Mouse (Mus musculus) CH12.LX (cell line): ENCODE results near the gene Glyctk. TPM values are rescaled to one million over a fixed set of nuclear protein-coding genes. Genes with fewer than 3 reads are reported as not detected.

Source experiments
- DNase-seq: peaks from one replicate; pipeline ENCODE4 v3.0.0-alpha.2; 2013; ENCODE audit errors: extremely low read depth
- H3K27ac ChIP-seq: 2 replicates; pipeline ENCODE4 v1.5.1; 2012; ENCODE audit warnings: low read depth, mild to moderate bottlenecking, control low read depth, moderate library complexity; ENCODE audit not compliant: insufficient read depth
- H3K27me3 ChIP-seq: replicated peaks from 2 replicates; pipeline ENCODE3; 2012; ENCODE audit warnings: inconsistent platforms
- H3K36me3 ChIP-seq, 2 experiments: replicated peaks in 1 of 2; 2 replicates each; pipeline versions ENCODE3 to v1.6.1; 2012; ENCODE audit warnings: inconsistent platforms in 1 of 2, low read length in 1 of 2, mild to moderate bottlenecking in 1 of 2, mixed read lengths in 1 of 2, moderate library complexity in 1 of 2; ENCODE audit not compliant: control insufficient read depth in 1 of 2, insufficient read depth in 1 of 2
- H3K4me1 ChIP-seq, 2 experiments: 2 replicates each; pipeline ENCODE4 v1.6.1; 2012; ENCODE audit warnings: inconsistent platforms in 1 of 2, moderate library complexity in 1 of 2; ENCODE audit not compliant: insufficient read depth in 2 of 2, control insufficient read depth in 1 of 2
- H3K4me2 ChIP-seq: 2 replicates; pipeline ENCODE4 v1.6.1; 2012; ENCODE audit warnings: low read depth, mild to moderate bottlenecking, control low read depth; ENCODE audit not compliant: poor library complexity, insufficient read depth, severe bottlenecking
- H3K4me3 ChIP-seq, 3 experiments: fragments of 150-350 bp in 1 of 3; sonication (generic) in 1 of 3; replicated peaks in 1 of 3; 2 replicates each; pipeline versions ENCODE3 to v1.5.1; 2011 to 2012; ENCODE audit warnings: low read depth in 2 of 3, low read length in 2 of 3, mild to moderate bottlenecking in 2 of 3, moderate library complexity in 2 of 3, control low read depth in 1 of 3, improper control_type of control experiment in 1 of 3, inconsistent platforms in 1 of 3, mixed read lengths in 1 of 3; ENCODE audit not compliant: poor library complexity in 1 of 3
- H3K79me2 ChIP-seq: replicated peaks from 2 replicates; pipeline ENCODE4 v1.6.1; 2012; ENCODE audit warnings: mild to moderate bottlenecking, moderate library complexity; ENCODE audit not compliant: control insufficient read depth, poor library complexity, insufficient read depth, severe bottlenecking; ENCODE audit errors: extremely low read depth
- H3K9ac ChIP-seq: 2 replicates; pipeline ENCODE4 v1.6.1; 2012; ENCODE audit warnings: low read depth, mild to moderate bottlenecking, control low read depth, moderate library complexity; ENCODE audit not compliant: insufficient read depth
- H3K9me3 ChIP-seq: replicated peaks from 2 replicates; pipeline ENCODE3; 2012; ENCODE audit warnings: low read length, inconsistent platforms, mixed read lengths
- CHD2 ChIP-seq: IDR thresholded peaks from 2 replicates; pipeline ENCODE4 v1.6.1; 2011; ENCODE audit warnings: low read length, improper control_type of control experiment
- CTCF ChIP-seq, 2 experiments: IDR thresholded peaks in 1 of 2; conservative IDR thresholded peaks in 1 of 2; 2 replicates each; pipeline ENCODE4 v1.5.1; 2011 to 2012; ENCODE audit warnings: low read depth in 2 of 2, low read length in 2 of 2, improper control_type of control experiment in 1 of 2, inconsistent platforms in 1 of 2, mild to moderate bottlenecking in 1 of 2, moderate library complexity in 1 of 2
- GABPA ChIP-seq: IDR thresholded peaks from 2 replicates; pipeline ENCODE4 v1.6.1; 2012; ENCODE audit warnings: low read depth, low read length, improper control_type of control experiment, inconsistent platforms; ENCODE audit not compliant: insufficient replicate concordance
- HCFC1 ChIP-seq: IDR thresholded peaks from 2 replicates; pipeline ENCODE4 v1.6.1; 2012; ENCODE audit warnings: low read depth, mild to moderate bottlenecking, inconsistent platforms, low read length, improper control_type of control experiment
- IRF4 ChIP-seq: IDR thresholded peaks from 2 replicates; pipeline ENCODE4 v1.6.1; 2014; ENCODE audit warnings: low read depth, mild to moderate bottlenecking, inconsistent platforms, low read length, improper control_type of control experiment
- KAT2A ChIP-seq: IDR thresholded peaks from 2 replicates; pipeline ENCODE4 v1.6.1; 2012; ENCODE audit warnings: low read length, improper control_type of control experiment, inconsistent platforms; ENCODE audit not compliant: insufficient replicate concordance
- MEF2A ChIP-seq: IDR thresholded peaks from 2 replicates; pipeline ENCODE4 v1.6.1; 2014; ENCODE audit warnings: low read depth, mild to moderate bottlenecking, inconsistent platforms, low read length, improper control_type of control experiment, borderline replicate concordance
- NELFE ChIP-seq: IDR thresholded peaks from 2 replicates; pipeline ENCODE4 v1.6.1; 2011; ENCODE audit warnings: low read depth, low read length, improper control_type of control experiment
- POLR2AphosphoS2 ChIP-seq: IDR thresholded peaks from 2 replicates; pipeline ENCODE4 v1.6.1; 2011; ENCODE audit warnings: low read depth, low read length, improper control_type of control experiment
- RAD21 ChIP-seq: IDR thresholded peaks from 2 replicates; pipeline ENCODE4 v1.6.1; 2011; ENCODE audit warnings: low read depth, mild to moderate bottlenecking, low read length, improper control_type of control experiment, moderate library complexity
- RCOR1 ChIP-seq: conservative IDR thresholded peaks from 2 replicates; pipeline ENCODE4 v1.6.1; 2012; ENCODE audit warnings: low read depth, mild to moderate bottlenecking, inconsistent platforms, low read length, improper control_type of control experiment
- SMC3 ChIP-seq: IDR thresholded peaks from 2 replicates; pipeline ENCODE4 v1.6.1; 2011; ENCODE audit warnings: low read depth, low read length, improper control_type of control experiment
- USF1 ChIP-seq: IDR thresholded peaks from 2 replicates; pipeline ENCODE4 v1.6.1; 2014; ENCODE audit warnings: low read depth, mild to moderate bottlenecking, inconsistent platforms, low read length, improper control_type of control experiment
- USF2 ChIP-seq: conservative IDR thresholded peaks from 2 replicates; pipeline ENCODE4 v1.6.1; 2011; ENCODE audit warnings: low read depth, low read length, improper control_type of control experiment
- ZNF384 ChIP-seq: IDR thresholded peaks from 2 replicates; pipeline ENCODE4 v1.6.1; 2012; ENCODE audit warnings: low read depth, low read length, improper control_type of control experiment, inconsistent platforms
- dilution Hi-C: fragments of 300-500 bp; cut with MboI; formaldehyde crosslinking; loops from 2 replicates; pipeline ENCODE4 v1.14.3; 2020; ENCODE audit warnings: low sequenced_read_pairs; ENCODE audit not compliant: extremely low pct_unique_long_range_greater_than_20kb, extremely low pct_ligation_motif_present
- in situ Hi-C: fragments of 300-500 bp; cut with MboI; formaldehyde crosslinking; loops from 3 replicates; pipeline ENCODE4 v1.14.3; 2019; ENCODE audit warnings: low sequenced_read_pairs, low pct_ligation_motif_present, low pct_unique_long_range_greater_than_20kb, mixed read lengths
- polyA plus RNA-seq: library from polyadenylated mRNA; unstranded; fragments of >175 nt; gene quantifications from 2 replicates; pipeline ENCODE4 v1.2.1, GENCODE M21; 2012; ENCODE audit warnings: low read depth; ENCODE audit not compliant: insufficient read length
- total RNA-seq, 2 experiments: library from RNA; depleted of rRNA; stranded (reverse); fragments of 300-350 nt in 1 of 2; fragments of >200 nt in 1 of 2; gene quantifications; 2 replicates each; pipeline ENCODE4 v1.2.3; 2012 to 2014

Gene Glyctk
- total and polyA plus RNA-seq, 3 experiments: 2.8 to 3.0 (median 3.0) TPM

GRCm38 (mm10) chr9:106141955-106142354, 16.0 kb downstream of the Glyctk start:
- H3K4me1 ChIP-seq: no peaks in the 10 kb centered on the region
- TF ChIP-seq POLR2AphosphoS2: no peak
- no peak for TF ChIP-seq SMC3
- TF ChIP-seq USF1: no peak
- no peak for TF ChIP-seq IRF4
- no peak for TF ChIP-seq ZNF384
- TF ChIP-seq CHD2: no peak
- no peak for TF ChIP-seq MEF2A
- H3K9me3 ChIP-seq: peaks cover 4% of the 10 kb centered on the region
- dilution Hi-C loops (no loop called here), in situ Hi-C loops (no loop called here)
- H3K79me2 ChIP-seq: no peaks in the 10 kb centered on the region
- no peak overlapping the region for H3K9ac ChIP-seq
- H3K27ac ChIP-seq: no peak overlapping the region
- H3K27me3 ChIP-seq: peaks cover 49% of the 10 kb centered on the region
- no peak for DNase-seq
- no peak overlapping the region for H3K4me3 ChIP-seq
- H3K4me2 ChIP-seq: no peak overlapping the region
- no peaks in the 10 kb centered on the region for H3K36me3 ChIP-seq

DNA sequence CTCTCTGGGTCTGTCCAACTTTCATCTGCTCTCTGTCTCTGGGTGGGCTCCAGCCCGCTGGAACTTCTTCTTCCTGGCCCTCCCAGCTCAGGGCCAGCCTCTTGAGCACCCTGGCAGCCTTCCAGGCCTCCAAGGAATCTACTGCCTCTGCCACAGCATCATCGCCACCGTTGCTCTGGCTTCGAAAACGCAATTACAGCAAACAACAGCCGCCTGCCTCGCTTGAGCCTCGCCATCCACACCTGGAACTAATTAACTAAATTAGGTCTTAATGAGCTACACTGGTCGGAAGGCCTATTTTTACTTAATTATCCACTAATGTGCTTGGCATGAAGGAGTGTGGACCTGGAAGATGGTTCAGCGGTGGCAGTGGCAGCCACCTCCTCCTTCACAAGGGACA, 18.2 kb downstream of the Glyctk start:
- DNase-seq: no peak
- TF ChIP-seq RCOR1 (no peak), POLR2AphosphoS2 (no peak), USF1 (no peak), ZNF384 (no peak), USF2 (no peak), GABPA (no peak), CTCF (conservative IDR thresholded peaks at IDR 0.05 in 1 of 2, IDR thresholded peaks at IDR 0.05 in 1 of 2; ENCODE audit: low read depth in 2 of 2, low read length in 2 of 2) (no peak), KAT2A (no peak), RAD21 (no peak), NELFE (no peak), HCFC1 (no peak)
- no peak overlapping the region for H3K4me3 ChIP-seq
- H3K9me3 ChIP-seq: peaks cover 4% of the 10 kb centered on the region
- no peaks in the 10 kb centered on the region for H3K4me1 ChIP-seq
- no peaks in the 10 kb centered on the region for H3K79me2 ChIP-seq
- in situ Hi-C loops (no loop called here), dilution Hi-C loops (no loop called here)
- no peak overlapping the region for H3K27ac ChIP-seq
- H3K27me3 ChIP-seq: peaks cover 37% of the 10 kb centered on the region
- H3K4me2 ChIP-seq: no peak overlapping the region
- H3K36me3 ChIP-seq: no peaks in the 10 kb centered on the region
- no peak overlapping the region for H3K9ac ChIP-seq
